Mouse (Mus musculus) erythroblast, embryonic 14.5 days (primary cell): ENCODE measurements at regions not wholly inside any gene's neighbourhood (a gene's known extent, or its start where the extent isn't known, plus 50 kb on each side); places are given as distances from the start of the nearest gene placed in this dataset.

Experiments used
- H3K27me3 ChIP-seq: 2 replicates; pipeline ENCODE4 v1.6.1; 2012; ENCODE audit warnings: inconsistent platforms; ENCODE audit not compliant: control insufficient read depth
- H3K36me3 ChIP-seq: 2 replicates; pipeline ENCODE4 v1.6.1; 2012; ENCODE audit warnings: mild to moderate bottlenecking, inconsistent platforms; ENCODE audit not compliant: control insufficient read depth
- H3K4me1 ChIP-seq: 2 replicates; pipeline ENCODE4 v1.6.1; 2012; ENCODE audit warnings: inconsistent platforms; ENCODE audit not compliant: control insufficient read depth
- H3K4me3 ChIP-seq: replicated peaks from 2 replicates; pipeline ENCODE3; 2012; ENCODE audit warnings: moderate library complexity, mild to moderate bottlenecking, inconsistent platforms
- H3K9me3 ChIP-seq: 2 replicates; pipeline ENCODE4 v1.6.1; 2012; ENCODE audit warnings: low read length, inconsistent platforms, mixed read lengths; ENCODE audit not compliant: control insufficient read depth
- GATA1 ChIP-seq: IDR thresholded peaks from 2 replicates; pipeline ENCODE4 v1.6.1; 2012; ENCODE audit warnings: low read length, inconsistent platforms, mixed read lengths
- TAL1 ChIP-seq: IDR thresholded peaks from 3 replicates; pipeline ENCODE4 v1.6.1; 2012; ENCODE audit warnings: low read length, inconsistent platforms, mixed read lengths

DNA sequence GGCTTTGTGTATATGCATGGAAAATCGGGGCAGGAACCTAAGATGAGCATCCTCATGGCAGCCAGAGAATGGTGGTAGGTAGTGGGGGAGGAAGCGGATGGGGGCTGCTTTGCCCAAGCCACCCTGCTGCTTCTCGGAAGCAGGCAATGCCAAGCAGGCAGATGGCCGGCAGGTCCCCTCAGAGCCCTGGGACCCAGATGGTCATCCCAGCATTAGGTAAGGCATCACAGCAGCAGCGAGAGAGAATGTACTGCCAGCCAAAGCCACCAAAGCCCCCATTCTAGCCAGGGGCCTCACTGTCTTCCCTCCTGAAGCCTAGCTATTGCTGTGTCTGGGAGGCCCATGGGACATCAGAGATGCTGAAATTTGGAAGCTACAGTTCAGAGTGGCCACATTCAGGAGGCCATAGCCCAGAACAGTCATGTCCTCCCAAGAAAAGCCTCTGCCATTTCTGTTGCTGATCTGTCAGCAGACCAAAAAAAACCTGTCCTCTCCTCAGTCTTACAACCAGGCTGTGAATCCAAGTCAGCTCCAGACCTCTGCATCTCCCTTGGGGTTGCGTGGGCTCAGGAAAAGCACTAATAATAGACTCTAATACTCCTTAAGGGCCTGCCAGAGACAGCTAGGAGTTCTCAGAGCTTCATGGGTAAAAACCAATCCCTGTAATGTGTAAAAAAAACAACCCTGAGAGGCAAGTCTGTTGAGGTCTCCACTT lies 88.5 kb upstream of the Zmiz1 start:
- Histone ChIP-seq H3K36me3 (no peaks in the 10 kb centered on the region), H3K4me3 (no peak overlapping the region), H3K9me3 (no peaks in the 10 kb centered on the region), H3K4me1 (no peaks in the 10 kb centered on the region), H3K27me3 (peaks cover 3% of the 10 kb centered on the region; the same call in 1 of the 2 replicates)
- TF ChIP-seq TAL1 (no peak), GATA1 (no peak)

DNA sequence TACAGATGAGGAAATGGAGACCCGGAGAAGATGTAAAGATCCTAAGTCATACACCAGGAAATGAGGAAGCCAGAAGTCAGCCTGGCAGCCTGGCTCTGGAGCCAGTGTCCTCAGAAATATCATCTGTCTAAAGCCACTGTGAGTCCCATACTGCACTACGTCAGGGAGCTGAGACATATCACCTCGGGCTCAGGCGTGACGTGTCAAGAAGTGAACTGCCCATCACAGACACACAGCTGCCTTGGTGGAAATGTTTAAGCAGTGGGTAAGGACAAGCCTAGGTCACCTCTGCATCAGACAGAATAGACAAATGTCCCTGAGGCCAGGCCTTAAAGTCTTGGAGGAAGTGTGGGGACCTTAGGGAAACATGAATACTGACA lies 88.0 kb upstream of the Zmiz1 start:
- Histone ChIP-seq H3K9me3 (no peaks in the 10 kb centered on the region), H3K4me3 (no peak overlapping the region), H3K27me3 (peaks cover 6% of the 10 kb centered on the region; the same call in 1 of the 2 replicates), H3K4me1 (no peaks in the 10 kb centered on the region), H3K36me3 (no peaks in the 10 kb centered on the region)
- no peak for TF ChIP-seq GATA1
- TF ChIP-seq TAL1, result no peak

GRCm38 (mm10) chr14:25371661-25372060 lies 87.3 kb upstream of the Zmiz1 start:
- no peaks in the 10 kb centered on the region for H3K4me1 ChIP-seq
- H3K9me3 ChIP-seq, result no peaks in the 10 kb centered on the region
- H3K36me3 ChIP-seq, result no peaks in the 10 kb centered on the region
- H3K27me3 ChIP-seq, result peaks cover 11% of the 10 kb centered on the region
- TF ChIP-seq GATA1, result no peak
- TF ChIP-seq TAL1, result no peak
- no peak overlapping the region for H3K4me3 ChIP-seq

- Histone ChIP-seq H3K4me3 (no peak overlapping the region), H3K4me1 (no peaks in the 10 kb centered on the region), H3K9me3 (no peaks in the 10 kb centered on the region), H3K36me3 (no peaks in the 10 kb centered on the region), H3K27me3 (peaks cover 20% of the 10 kb centered on the region)
- TF ChIP-seq TAL1 (no peak), GATA1 (no peak)
These were observed 86.4 kb upstream of the Zmiz1 start for GRCm38 (mm10) chr14:25372581-25372980.

GRCm38 (mm10) chr14:25373167-25373566 lies 85.8 kb upstream of the Zmiz1 start:
- H3K9me3 ChIP-seq, result no peaks in the 10 kb centered on the region
- TF ChIP-seq GATA1, result no peak
- TF ChIP-seq TAL1, result no peak
- H3K4me3 ChIP-seq, result no peak overlapping the region
- H3K27me3 ChIP-seq, result peaks cover 26% of the 10 kb centered on the region
- no peaks in the 10 kb centered on the region; the same call in 1 of the 2 replicates for H3K4me1 ChIP-seq
- no peaks in the 10 kb centered on the region for H3K36me3 ChIP-seq

- Histone ChIP-seq H3K36me3 (no peaks in the 10 kb centered on the region), H3K9me3 (no peaks in the 10 kb centered on the region), H3K27me3 (peaks cover 44% of the 10 kb centered on the region), H3K4me1 (peaks cover 3% of the 10 kb centered on the region), H3K4me3 (no peak overlapping the region)
- TF ChIP-seq TAL1, result no peak
- no peak for TF ChIP-seq GATA1
These were observed 84.0 kb upstream of the Zmiz1 start for GRCm38 (mm10) chr14:25375001-25375400.

GRCm38 (mm10) chr14:25377091-25377490 lies 81.9 kb upstream of the Zmiz1 start:
- peaks cover 53% of the 10 kb centered on the region for H3K27me3 ChIP-seq
- no peaks in the 10 kb centered on the region for H3K36me3 ChIP-seq
- H3K9me3 ChIP-seq, result no peaks in the 10 kb centered on the region
- peaks cover 3% of the 10 kb centered on the region for H3K4me1 ChIP-seq
- no peak overlapping the region for H3K4me3 ChIP-seq
- no peak for TF ChIP-seq GATA1
- no peak for TF ChIP-seq TAL1

DNA sequence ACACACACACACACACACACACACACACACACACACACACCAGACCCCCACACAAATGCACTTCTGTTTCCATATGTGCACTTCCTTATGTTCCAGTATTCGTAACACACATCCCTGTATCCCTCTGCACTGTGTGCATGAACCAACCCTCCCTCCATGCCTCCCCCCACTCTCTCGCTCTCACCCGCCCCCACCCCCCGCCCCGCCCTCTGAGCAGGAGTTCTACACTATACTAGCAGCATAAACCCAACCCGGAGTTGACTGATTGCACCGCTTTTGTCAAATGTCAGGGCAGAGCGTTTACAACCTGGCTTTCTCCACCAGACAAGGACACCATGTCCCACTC lies 81.5 kb upstream of the Zmiz1 start:
- Histone ChIP-seq H3K36me3 (no peaks in the 10 kb centered on the region), H3K27me3 (peaks cover 53% of the 10 kb centered on the region), H3K4me1 (peaks cover 3% of the 10 kb centered on the region), H3K4me3 (no peak overlapping the region), H3K9me3 (no peaks in the 10 kb centered on the region)
- TF ChIP-seq TAL1 (no peak), GATA1 (no peak)

DNA sequence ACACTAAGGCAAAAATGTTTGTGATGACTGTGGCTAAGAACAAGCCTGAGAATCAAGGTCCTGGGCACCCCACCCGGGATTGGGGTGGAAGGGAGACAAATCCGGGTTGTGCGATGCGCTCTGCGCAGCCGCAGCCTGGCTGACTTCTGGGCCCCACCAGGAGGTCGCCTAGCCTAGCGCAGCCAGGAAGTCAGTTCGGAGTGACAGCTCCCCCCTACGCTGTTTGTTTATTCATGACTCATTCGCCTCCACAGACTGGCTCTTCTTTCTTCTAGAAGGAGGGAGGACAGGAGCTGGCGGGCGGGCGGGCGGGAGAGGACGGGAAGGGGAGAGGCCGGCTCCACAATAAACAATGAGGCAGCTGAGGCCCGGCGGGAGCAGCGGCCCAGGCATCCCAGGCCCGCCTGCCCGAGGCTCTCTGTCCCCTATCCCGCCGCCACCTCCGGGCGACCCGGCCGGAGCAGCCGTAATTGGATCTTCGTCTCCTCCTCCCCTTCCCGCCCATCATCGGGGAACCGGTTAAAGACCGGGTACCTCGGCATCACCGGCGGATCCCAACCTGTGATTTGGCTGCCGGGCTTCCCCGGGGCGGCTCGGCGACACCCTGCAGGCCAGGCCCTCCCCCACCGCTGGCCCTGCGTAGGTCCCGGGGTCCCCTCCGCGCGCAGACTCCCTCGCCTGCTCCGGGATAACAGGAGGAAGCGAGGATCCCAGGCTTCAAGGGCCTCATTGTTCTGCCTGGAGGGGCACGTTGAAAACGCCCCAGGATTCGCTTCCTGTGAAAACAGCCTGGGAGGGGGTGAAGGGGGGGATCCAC lies 80.9 kb upstream of the Zmiz1 start:
- Histone ChIP-seq H3K4me1 (peaks cover 3% of the 10 kb centered on the region), H3K4me3 (peak overlapping the region; percentile 34), H3K36me3 (no peaks in the 10 kb centered on the region), H3K27me3 (peaks cover 53% of the 10 kb centered on the region), H3K9me3 (no peaks in the 10 kb centered on the region)
- TF ChIP-seq TAL1, result no peak
- TF ChIP-seq GATA1, result no peak
